Mouse (Mus musculus) thymus, adult 2 months (tissue): ENCODE data around the gene Cd72.

Experiments used
- CTCF ChIP-seq: fragments of 200-500 bp; IDR thresholded peaks from 2 replicates; pipeline ENCODE4 v1.5.1; 2012; ENCODE audit warnings: mild to moderate bottlenecking, control low read depth, low read length, moderate library complexity, borderline replicate concordance; ENCODE audit not compliant: control insufficient read depth, poor library complexity, insufficient read depth; ENCODE audit errors: extremely low read depth
- POLR2A ChIP-seq: fragments of 200-500 bp; IDR thresholded peaks from 2 replicates; pipeline ENCODE4 v1.6.1; 2012; ENCODE audit warnings: mild to moderate bottlenecking, low read length, control low read depth, moderate library complexity; ENCODE audit not compliant: control insufficient read depth, poor library complexity, insufficient read depth; ENCODE audit errors: extremely low read depth

- TF ChIP-seq CTCF (no peak), POLR2A (no peak)
Measured at GRCm38 (mm10) chr4:43463102-43463501, 8.7 kb upstream of the Cd72 start.
